Mouse (Mus musculus) midbrain, embryonic 11.5 days (tissue): Measurements from ENCODE around the gene Tuba3b. TPM values are rescaled to one million over a fixed set of nuclear protein-coding genes. Genes with fewer than 3 reads are reported as not detected.

ENCODE experiments used
- ATAC-seq: fragments of 200-750 bp; cut with Nextera tagmentation; 2 replicates; pipeline ENCODE4 v1.8.0; 2017; ENCODE audit warnings: moderate TSS enrichment, moderate library complexity; ENCODE audit not compliant: low FRiP score
- DNase-seq: peaks from one replicate; pipeline ENCODE4 v3.0.0; 2015; ENCODE audit warnings: low spot score; ENCODE audit errors: missing footprints
- H3K27ac ChIP-seq: fragments of 300-500 bp; sonication (generic); 2 replicates; pipeline ENCODE4 v1.5.1; 2014; ENCODE audit warnings: low read depth, low read length
- H3K27me3 ChIP-seq: fragments of 300-500 bp; sonication (generic); 2 replicates; pipeline ENCODE4 v1.6.1; 2014; ENCODE audit warnings: mild to moderate bottlenecking, low read length, moderate library complexity, mixed read lengths; ENCODE audit not compliant: control insufficient read depth, insufficient read depth
- H3K36me3 ChIP-seq: fragments of 300-500 bp; sonication (generic); 2 replicates; pipeline ENCODE4 v1.6.1; 2014; ENCODE audit warnings: mild to moderate bottlenecking, low read length, moderate library complexity, mixed read lengths; ENCODE audit not compliant: control insufficient read depth, insufficient read depth
- H3K4me1 ChIP-seq: fragments of 300-500 bp; sonication (generic); 2 replicates; pipeline ENCODE4 v1.6.1; 2014; ENCODE audit warnings: low read length; ENCODE audit not compliant: control insufficient read depth, insufficient read depth
- H3K4me2 ChIP-seq: fragments of 300-500 bp; sonication (generic); 2 replicates; pipeline ENCODE4 v1.6.1; 2014; ENCODE audit warnings: mild to moderate bottlenecking, moderate library complexity
- H3K4me3 ChIP-seq: fragments of 300-500 bp; sonication (generic); 2 replicates; pipeline ENCODE4 v1.5.1; 2014; ENCODE audit warnings: low read depth, low read length
- H3K9ac ChIP-seq: fragments of 300-500 bp; sonication (generic); 2 replicates; pipeline ENCODE4 v1.6.1; 2014; ENCODE audit warnings: low read length
- H3K9me3 ChIP-seq: fragments of 300-500 bp; sonication (generic); 2 replicates; pipeline ENCODE4 v1.6.1; 2016; ENCODE audit warnings: low read length; ENCODE audit not compliant: control insufficient read depth
- WGBS: fragments of 180-500 bp; shearing (Covaris S2); extraction: QIAGEN DNeasy Blood & Tissue Kit; methylation state at CpG from one replicate; pipeline ENCODE4 v1.1.7; 2014; 5-methylcytosine and 5-hydroxymethylcytosine counted together
- polyA plus RNA-seq: library from polyadenylated mRNA; unstranded; fragments of >200 nt; fragmentation: Nextera tagmentation; extraction: Ambion mirVana; gene quantifications from 2 replicates; pipeline ENCODE4 v1.2.1, GENCODE M21; 2014

The Tuba3b gene
- polyA plus RNA-seq, 1 experiment from 2014 or later, result not detected

DNA sequence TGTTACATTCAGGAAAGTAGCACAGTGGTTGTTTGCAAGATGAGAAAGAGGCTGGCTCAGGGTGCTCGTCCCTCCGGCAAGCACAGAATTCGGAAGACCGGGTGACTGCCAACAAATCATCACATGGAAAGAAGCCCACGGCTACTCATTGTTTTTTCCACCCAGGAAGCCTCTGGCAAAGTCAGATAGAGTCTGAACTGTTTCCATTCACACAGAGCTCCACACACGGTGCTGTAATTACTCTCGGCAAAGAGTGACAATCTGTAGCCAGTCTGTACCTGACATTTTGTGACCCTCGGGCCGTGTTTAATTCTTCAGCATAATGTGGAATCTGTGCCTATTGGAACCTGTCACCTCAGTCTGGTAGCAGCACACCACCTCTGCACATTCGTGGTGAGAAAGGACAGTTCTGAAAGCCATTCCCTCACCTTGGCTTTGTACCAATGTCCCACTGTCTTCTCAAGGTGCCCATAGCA, 54.1 kb downstream of the Tuba3b start:
- H3K4me3 ChIP-seq, result no peak overlapping the region
- H3K9ac ChIP-seq, result no peak overlapping the region
- H3K9me3 ChIP-seq, result no peaks in the 10 kb centered on the region
- no peak overlapping the region for H3K4me2 ChIP-seq
- DNase-seq (no peak), ATAC-seq (no peak)
- no peaks in the 10 kb centered on the region for H3K4me1 ChIP-seq
- WGBS, result 85% methylated on average over 10 of the region's 10 CpGs
- no peaks in the 10 kb centered on the region for H3K27me3 ChIP-seq
- H3K36me3 ChIP-seq, result no peaks in the 10 kb centered on the region
- H3K27ac ChIP-seq, result no peak overlapping the region

Other genes with a start within 250 kb of the Tuba3b start
- gene Lmntd1, start 1.4 kb upstream of the Tuba3b start, polyA plus RNA-seq, result 0.18 and 0.50 TPM in 2 replicates
- gene Rassf8, start 131.0 kb downstream of the Tuba3b start, polyA plus RNA-seq, result 3.8 TPM in 2 replicates
- gene Bhlhe41, start 249.8 kb downstream of the Tuba3b start, polyA plus RNA-seq, result 1.9 and 2.1 TPM in 2 replicates